Mouse (Mus musculus) right cerebral cortex, postnatal 25 days (tissue): ENCODE data around the gene Hist2h3c2.
"Not testable (repeated sequence)": the region's sequence is repeated elsewhere in the genome, so short reads cannot be mapped to it uniquely, and the experiment has no call there.

ENCODE experiments used
- DNase-seq: peaks from one replicate; pipeline ENCODE4 v3.0.0; 2022

Gene Hist2h3c2

GRCm38 (mm10) chr3:96238954-96239793 is at the start of gene Hist2h3c2:
Gene Hist2h3c2, minus strand, starts transcription at chr3:96239127.
- peak; percentile 66 for DNase-seq

GRCm38 (mm10) chr3:96287334-96287733 is 48.4 kb upstream of the Hist2h3c2 start:
- not testable (repeated sequence) for DNase-seq

GRCm38 (mm10) chr3:96284457-96284856 is 45.5 kb upstream of the Hist2h3c2 start:
- no peak for DNase-seq

GRCm38 (mm10) chr3:96280660-96281059 is 41.7 kb upstream of the Hist2h3c2 start:
- no peak for DNase-seq

GRCm38 (mm10) chr3:96277800-96278624 is 39.1 kb upstream of the Hist2h3c2 start:
- peak; percentile 93 for DNase-seq

GRCm38 (mm10) chr3:96277428-96277799 is 38.5 kb upstream of the Hist2h3c2 start:
- DNase-seq = no peak

- DNase-seq = no peak
Observed at GRCm38 (mm10) chr3:96273591-96274465, 34.9 kb upstream of the Hist2h3c2 start.

GRCm38 (mm10) chr3:96269511-96270474 is 30.9 kb upstream of the Hist2h3c2 start, which contains the start of gene Hist2h2bb:
Gene Hist2h2bb, plus strand, starts transcription at chr3:96269752.
- DNase-seq = peak; percentile 88

GRCm38 (mm10) chr3:96268776-96269378 is 29.9 kb upstream of the Hist2h3c2 start:
- not testable (repeated sequence) for DNase-seq

GRCm38 (mm10) chr3:96268051-96268775 is 29.3 kb upstream of the Hist2h3c2 start, which contains the start of gene Hist2h3b:
Gene Hist2h3b, plus strand, starts transcription at chr3:96268654.
- peak; percentile 80 for DNase-seq

- DNase-seq = no peak
Observed at GRCm38 (mm10) chr3:96267541-96267940, 28.6 kb upstream of the Hist2h3c2 start.

- DNase-seq = no peak
Observed at GRCm38 (mm10) chr3:96266132-96266710, 27.3 kb upstream of the Hist2h3c2 start.

- no peak for DNase-seq
Observed at GRCm38 (mm10) chr3:96264404-96264949, 25.6 kb upstream of the Hist2h3c2 start.

- peak; percentile 55 for DNase-seq
Observed at GRCm38 (mm10) chr3:96263558-96264403, 24.9 kb upstream of the Hist2h3c2 start.

- DNase-seq = peak; percentile 95
Observed at GRCm38 (mm10) chr3:96262979-96263550, 24.1 kb upstream of the Hist2h3c2 start, which contains the start of gene Hist2h4. Gene Hist2h4, minus strand, starts transcription at chr3:96263311.

GRCm38 (mm10) chr3:96262216-96262875 is 23.4 kb upstream of the Hist2h3c2 start:
- DNase-seq = peak; percentile 78

GRCm38 (mm10) chr3:96261623-96262022 is 22.7 kb upstream of the Hist2h3c2 start:
- no peak for DNase-seq
